Mouse (Mus musculus): ENCODE measurements around the gene Itgb4.

The Itgb4 gene

GRCm38 (mm10) chr11:115974309-115975082, at the start of gene Itgb4:
Gene Itgb4 (plus strand): TSS chr11:115974709.
- in situ Hi-C loops (cut with MboI; ENCODE audit: low pct_unique_long_range_greater_than_20kb in 1 of 2, low sequenced_read_pairs in 2 of 2, unreplicated experiment in 1 of 2) = no loop called here

- in situ Hi-C loops (cut with MboI; ENCODE audit: low pct_unique_long_range_greater_than_20kb in 1 of 2, low sequenced_read_pairs in 2 of 2, unreplicated experiment in 1 of 2) = no loop called here
These were observed 45.5 kb upstream of the Itgb4 start for GRCm38 (mm10) chr11:115929031-115929430.

- in situ Hi-C loops (cut with MboI; ENCODE audit: low pct_unique_long_range_greater_than_20kb in 1 of 2, low sequenced_read_pairs in 2 of 2, unreplicated experiment in 1 of 2) = no loop called here
These were observed 44.7 kb upstream of the Itgb4 start for GRCm38 (mm10) chr11:115929818-115930217.

- in situ Hi-C loops (cut with MboI; ENCODE audit: low pct_unique_long_range_greater_than_20kb in 1 of 2, low sequenced_read_pairs in 2 of 2, unreplicated experiment in 1 of 2) = no loop called here
These were observed 43.3 kb upstream of the Itgb4 start for GRCm38 (mm10) chr11:115931235-115931634.

- in situ Hi-C loops (cut with MboI; ENCODE audit: low pct_unique_long_range_greater_than_20kb in 1 of 2, low sequenced_read_pairs in 2 of 2, unreplicated experiment in 1 of 2) = no loop called here
These were observed 41.3 kb upstream of the Itgb4 start, which contains the start of the genes Sap30bp and Recql5 for GRCm38 (mm10) chr11:115933108-115933746. Gene Sap30bp (plus strand): TSS chr11:115933282. Gene Recql5 (minus strand): TSS chr11:115933477.

- in situ Hi-C loops (cut with MboI; ENCODE audit: low pct_unique_long_range_greater_than_20kb in 1 of 2, low sequenced_read_pairs in 2 of 2, unreplicated experiment in 1 of 2) = no loop called here
These were observed 40.8 kb upstream of the Itgb4 start for GRCm38 (mm10) chr11:115933747-115934110.

- in situ Hi-C loops (cut with MboI; ENCODE audit: low pct_unique_long_range_greater_than_20kb in 1 of 2, low sequenced_read_pairs in 2 of 2, unreplicated experiment in 1 of 2) = loop anchor here (5.0 kb wide), 2 partner anchors 57 to 62 kb away; no protein-coding TSS in a partner anchor
These were observed 34.7 kb upstream of the Itgb4 start for GRCm38 (mm10) chr11:115939690-115940329.

- in situ Hi-C loops (cut with MboI; ENCODE audit: low pct_unique_long_range_greater_than_20kb in 1 of 2, low sequenced_read_pairs in 2 of 2, unreplicated experiment in 1 of 2) = no loop called here
These were observed 32.5 kb upstream of the Itgb4 start for GRCm38 (mm10) chr11:115941980-115942379.

GRCm38 (mm10) chr11:115945247-115945646, 29.3 kb upstream of the Itgb4 start:
- in situ Hi-C loops (cut with MboI; ENCODE audit: low pct_unique_long_range_greater_than_20kb in 1 of 2, low sequenced_read_pairs in 2 of 2, unreplicated experiment in 1 of 2) = no loop called here

- in situ Hi-C loops (cut with MboI; ENCODE audit: low pct_unique_long_range_greater_than_20kb in 1 of 2, low sequenced_read_pairs in 2 of 2, unreplicated experiment in 1 of 2) = no loop called here
These were observed 28.2 kb upstream of the Itgb4 start for GRCm38 (mm10) chr11:115946221-115946828.

GRCm38 (mm10) chr11:115948316-115948715, 26.2 kb upstream of the Itgb4 start:
- in situ Hi-C loops (cut with MboI; ENCODE audit: low pct_unique_long_range_greater_than_20kb in 1 of 2, low sequenced_read_pairs in 2 of 2, unreplicated experiment in 1 of 2) = no loop called here

- in situ Hi-C loops (cut with MboI; ENCODE audit: low pct_unique_long_range_greater_than_20kb in 1 of 2, low sequenced_read_pairs in 2 of 2, unreplicated experiment in 1 of 2) = no loop called here
These were observed 23.8 kb upstream of the Itgb4 start for GRCm38 (mm10) chr11:115950719-115951118.

- in situ Hi-C loops (cut with MboI; ENCODE audit: low pct_unique_long_range_greater_than_20kb in 1 of 2, low sequenced_read_pairs in 2 of 2, unreplicated experiment in 1 of 2) = no loop called here
These were observed 19.8 kb upstream of the Itgb4 start for GRCm38 (mm10) chr11:115954712-115955111.

GRCm38 (mm10) chr11:115955195-115955858, 19.2 kb upstream of the Itgb4 start:
- in situ Hi-C loops (cut with MboI; ENCODE audit: low pct_unique_long_range_greater_than_20kb in 1 of 2, low sequenced_read_pairs in 2 of 2, unreplicated experiment in 1 of 2) = no loop called here

- in situ Hi-C loops (cut with MboI; ENCODE audit: low pct_unique_long_range_greater_than_20kb in 1 of 2, low sequenced_read_pairs in 2 of 2, unreplicated experiment in 1 of 2) = no loop called here
These were observed 18.1 kb upstream of the Itgb4 start for GRCm38 (mm10) chr11:115956453-115956852.

- in situ Hi-C loops (cut with MboI; ENCODE audit: low pct_unique_long_range_greater_than_20kb in 1 of 2, low sequenced_read_pairs in 2 of 2, unreplicated experiment in 1 of 2) = no loop called here
These were observed 16.5 kb upstream of the Itgb4 start for GRCm38 (mm10) chr11:115957971-115958370.

GRCm38 (mm10) chr11:115959018-115959417, 15.5 kb upstream of the Itgb4 start:
- in situ Hi-C loops (cut with MboI; ENCODE audit: low pct_unique_long_range_greater_than_20kb in 1 of 2, low sequenced_read_pairs in 2 of 2, unreplicated experiment in 1 of 2) = no loop called here

- in situ Hi-C loops (cut with MboI; ENCODE audit: low pct_unique_long_range_greater_than_20kb in 1 of 2, low sequenced_read_pairs in 2 of 2, unreplicated experiment in 1 of 2) = no loop called here
These were observed 11.7 kb upstream of the Itgb4 start for GRCm38 (mm10) chr11:115962651-115963412.
